Mouse (Mus musculus) heart, postnatal 10 days (tissue): ENCODE data around the gene Prpf8. TPM values are rescaled to one million over a fixed set of nuclear protein-coding genes. Genes with fewer than 3 reads are reported as not detected.
A peak's percentile ranks its signal among the peaks of the same experiment; 100 is the strongest.

Experiments used
- DNase-seq, 2 experiments: peaks; one replicate each; pipeline ENCODE4 v3.0.0; 2021
- intact Hi-C: fragments of 180-260 bp; cut with DNase I; formaldehyde crosslinking; loops from one replicate; pipeline ENCODE4 v1.15.1; 2025
- total RNA-seq, 2 experiments: library from RNA; stranded (reverse); gene quantifications; 2 replicates each; pipeline ENCODE4 v1.2.3; 2021

Gene Prpf8
- total RNA-seq, 2 experiments from 2014 or later = 103 to 109 TPM

DNA sequence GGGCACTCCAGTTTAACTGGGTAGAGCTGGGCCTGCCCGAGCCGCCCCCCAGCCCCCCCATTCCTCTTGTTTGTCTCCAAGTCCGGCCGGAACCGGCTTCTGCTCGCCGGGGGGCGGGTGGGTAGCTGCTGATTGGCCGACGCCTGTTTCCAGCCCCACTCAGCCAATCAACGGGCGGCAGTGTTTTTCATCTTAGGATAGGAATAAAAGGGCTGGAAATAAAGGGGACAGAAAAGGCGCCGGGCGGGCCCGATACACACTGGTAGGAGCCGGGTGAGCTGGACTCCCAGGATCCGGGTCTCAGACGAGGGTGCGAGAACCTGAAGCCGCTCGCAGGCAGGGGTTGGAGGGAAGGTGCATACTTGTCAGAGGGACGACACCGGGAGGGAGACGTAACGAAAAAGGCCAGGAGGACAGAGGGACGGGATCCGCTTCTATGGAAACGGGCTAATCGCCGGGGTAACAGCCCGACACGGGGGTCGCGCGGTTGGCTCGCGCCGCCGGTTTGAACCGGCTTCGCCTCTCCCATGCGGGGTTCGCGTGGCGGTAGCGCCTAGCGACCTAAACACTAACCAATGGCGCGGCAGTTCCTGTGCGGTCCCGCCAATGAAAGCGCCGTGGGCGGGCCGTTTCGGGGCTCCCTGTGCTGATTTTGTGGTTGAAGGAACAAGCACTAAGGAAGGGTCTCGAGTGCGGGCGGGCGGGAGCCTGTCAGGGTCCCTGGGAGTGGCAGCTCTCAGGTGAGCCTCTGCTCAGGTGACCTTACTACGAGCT lies 45.0 kb downstream of the Prpf8 start, which contains the start of gene Slc43a2:
TSS of gene Slc43a2 (plus strand) at position 226 of the 774 bp plus-strand sequence.
- intact Hi-C loops = no loop called here

DNA sequence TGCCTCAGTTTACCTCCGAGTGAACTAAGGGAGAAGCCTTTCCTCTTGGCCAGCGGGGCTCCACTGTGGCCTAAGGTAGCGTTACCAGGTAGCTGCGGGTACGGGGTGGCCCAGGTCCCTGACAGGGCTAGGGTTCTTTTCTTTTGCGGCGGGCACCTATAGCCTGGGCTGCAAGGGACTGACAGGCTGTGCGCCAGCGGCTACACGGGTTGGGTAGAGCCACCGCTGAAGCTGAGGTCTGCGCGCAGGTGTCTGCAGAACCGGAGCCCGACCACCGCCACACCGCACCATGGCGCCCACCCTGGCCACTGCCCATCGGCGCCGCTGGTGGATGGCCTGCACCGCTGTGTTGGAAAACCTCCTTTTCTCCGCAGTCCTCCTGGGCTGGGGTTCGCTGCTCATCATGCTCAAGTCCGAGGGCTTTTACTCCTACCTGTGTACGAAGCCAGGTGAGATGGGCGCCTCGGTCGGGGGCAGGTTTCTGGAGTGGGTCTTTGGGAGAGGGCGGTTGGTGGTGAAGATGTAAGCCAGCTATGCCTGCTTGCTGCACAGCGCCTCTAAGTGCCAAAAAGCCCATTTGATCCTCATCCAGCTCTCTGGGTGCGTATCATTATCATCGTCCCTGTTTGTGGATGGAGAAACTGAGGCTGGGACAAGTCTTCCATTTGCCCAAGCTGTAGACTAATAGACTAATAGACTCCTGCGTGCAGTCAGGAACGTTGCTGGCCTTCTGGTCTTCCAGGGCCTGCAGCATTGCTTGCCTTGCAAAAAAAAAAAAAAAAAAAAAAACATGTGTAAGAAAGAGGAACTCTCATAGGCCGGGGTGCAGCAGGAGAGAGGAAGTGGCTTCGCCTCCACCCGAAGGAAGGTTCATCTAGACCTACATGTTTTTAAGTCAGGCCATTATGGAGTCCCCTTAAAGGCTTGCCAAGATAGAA lies 46.0 kb downstream of the Prpf8 start:
- peak in 1 of 2 experiments; percentile 52 for DNase-seq
- intact Hi-C loops = no loop called here

More for the DNA sequence above, 45.0 kb downstream of the Prpf8 start, which contains the start of gene Slc43a2:
- peak; percentile 95 to 97 for DNase-seq

DNA sequence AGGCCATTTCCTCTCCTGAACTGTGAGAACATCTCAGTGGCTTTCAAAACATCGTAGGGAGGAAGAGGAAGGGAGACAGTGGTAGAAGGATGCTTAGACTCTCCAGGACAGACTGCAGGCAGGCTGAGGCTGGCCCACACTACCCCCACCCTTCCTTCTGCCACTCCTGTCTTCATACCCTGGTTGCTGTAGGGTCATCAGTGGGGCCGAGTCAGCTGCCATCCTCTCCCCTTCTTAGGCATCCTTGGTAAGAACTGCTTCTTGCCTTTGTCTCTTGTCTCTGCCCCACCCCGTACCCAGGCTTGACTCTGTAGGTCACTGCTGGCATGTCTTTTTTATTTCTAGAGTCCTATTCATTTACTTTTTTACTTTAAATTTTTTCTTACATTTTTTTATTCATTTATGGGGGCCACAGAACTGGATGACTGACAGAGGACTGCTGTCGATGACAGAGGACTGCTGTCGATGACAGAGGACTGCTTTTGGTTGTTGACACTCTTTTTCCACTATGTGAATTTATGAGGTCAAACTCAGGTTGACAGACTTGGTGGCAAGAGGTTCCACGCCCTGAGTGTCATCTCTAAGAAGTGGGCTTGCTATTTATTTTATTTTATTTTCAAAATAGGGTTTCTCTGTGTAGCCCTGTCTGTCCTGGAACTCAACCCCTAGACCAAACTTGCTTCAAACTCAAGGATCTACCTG lies 46.8 kb downstream of the Prpf8 start:
- intact Hi-C loops = no loop called here

DNA sequence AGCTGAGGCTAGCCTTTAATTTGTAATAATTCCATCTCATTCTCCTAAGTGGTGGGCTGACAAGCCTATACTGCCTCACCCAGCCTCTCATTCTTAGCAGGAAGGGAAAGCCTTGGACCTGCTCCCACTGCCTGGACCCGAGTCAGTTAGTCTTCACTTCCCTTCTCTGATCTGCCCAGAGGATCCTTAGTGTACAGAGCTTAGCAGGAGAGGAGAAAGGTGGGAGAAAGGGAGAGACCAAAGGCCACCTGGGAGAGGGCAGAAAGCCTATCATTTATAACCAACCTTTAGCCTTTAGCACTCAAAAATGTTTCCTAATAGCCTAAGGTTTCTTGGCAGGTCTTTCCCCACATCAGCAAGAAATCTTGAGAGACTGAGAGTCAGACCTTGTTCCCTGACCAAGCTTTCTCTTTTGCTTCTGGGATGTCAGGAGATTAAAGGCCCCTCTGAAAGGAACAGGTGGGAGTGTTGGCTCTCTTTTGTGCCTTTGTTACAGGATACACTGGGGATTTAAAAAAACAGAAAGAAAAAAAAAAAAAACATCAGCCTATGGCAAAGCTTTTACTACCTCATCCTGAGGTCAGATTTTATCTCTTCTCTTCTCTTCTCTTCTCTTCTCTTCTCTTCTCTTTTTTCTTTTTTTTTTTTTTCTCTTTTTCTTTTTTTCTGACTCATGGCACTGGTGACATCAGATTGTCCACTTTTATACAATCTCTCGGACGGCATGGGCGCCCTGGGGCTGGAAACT lies 47.8 kb downstream of the Prpf8 start:
- DNase-seq = no peak
- intact Hi-C loops = no loop called here

More for the DNA sequence above, 46.8 kb downstream of the Prpf8 start:
- DNase-seq = no peak

DNA sequence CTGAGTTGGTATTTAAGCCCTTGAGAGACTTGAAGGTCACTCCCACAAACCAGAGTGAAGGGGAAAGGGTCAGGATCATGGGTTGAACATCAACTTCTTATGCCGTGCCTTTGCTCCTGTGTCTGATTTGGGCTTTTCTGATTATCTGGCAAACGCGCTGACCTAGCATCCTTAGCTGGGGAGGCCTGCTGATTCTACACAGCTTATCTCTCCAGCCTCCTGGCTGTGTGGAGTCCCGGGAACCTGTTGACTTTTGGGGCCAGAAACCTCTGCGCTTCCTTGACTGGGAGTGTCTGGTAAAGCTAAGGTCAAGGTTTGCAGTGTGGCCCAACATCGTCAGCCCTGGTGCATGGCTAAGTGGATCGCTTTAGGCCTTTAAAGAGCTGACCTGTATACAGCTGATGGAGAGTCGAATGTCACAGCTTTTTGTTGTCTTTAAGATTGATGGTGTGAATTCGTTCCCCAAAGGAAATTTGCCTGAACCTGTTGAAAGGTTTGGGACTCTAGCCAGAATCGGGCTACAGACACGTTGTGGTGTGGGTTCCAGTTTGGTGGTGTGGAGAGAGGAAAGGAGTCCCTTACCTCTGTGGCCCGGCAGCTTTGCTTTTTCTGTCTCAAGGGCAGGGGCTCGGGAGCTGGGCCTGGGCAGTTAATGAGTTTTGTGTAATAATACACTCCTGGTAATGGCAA lies 48.6 kb downstream of the Prpf8 start:
- DNase-seq = no peak
- intact Hi-C loops = no loop called here

DNA sequence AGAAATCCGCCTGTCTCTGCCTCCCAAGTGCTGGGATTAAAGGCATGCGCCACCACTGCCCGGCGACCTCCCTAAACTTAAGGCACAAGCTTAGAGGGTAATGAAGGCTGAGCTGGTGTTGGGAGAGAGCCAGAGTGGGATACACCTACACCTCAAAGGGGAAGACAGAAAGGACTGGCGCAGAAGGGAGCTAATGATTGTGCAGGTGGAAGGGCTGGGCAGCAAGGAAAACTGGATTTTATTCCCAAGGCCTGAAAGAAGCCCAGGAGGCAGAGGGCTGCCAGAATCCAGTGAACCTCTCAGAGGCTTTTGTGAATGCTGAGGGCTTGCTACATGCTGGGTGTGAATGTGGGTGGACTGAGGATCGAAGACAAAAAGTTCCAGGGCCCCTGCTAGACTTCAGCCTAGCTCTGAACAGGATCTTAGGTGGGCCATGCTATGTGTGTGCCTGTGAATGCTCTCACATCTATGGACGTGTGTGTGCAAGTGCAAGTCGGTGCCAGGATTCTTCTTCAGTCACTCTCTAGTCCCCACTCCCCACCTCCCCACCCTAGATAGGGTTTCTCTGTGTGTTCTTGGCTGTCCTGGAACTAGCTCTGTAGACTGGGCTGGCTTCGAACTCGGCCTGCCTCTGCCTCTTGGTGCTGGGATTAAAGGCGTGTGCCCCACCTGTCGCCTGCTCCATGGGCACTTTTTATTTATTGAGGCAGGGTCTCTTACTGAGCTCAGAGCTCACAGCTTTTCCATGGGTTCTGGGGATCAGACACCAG lies 49.8 kb downstream of the Prpf8 start:
- no peak for DNase-seq
- intact Hi-C loops = no loop called here

DNA sequence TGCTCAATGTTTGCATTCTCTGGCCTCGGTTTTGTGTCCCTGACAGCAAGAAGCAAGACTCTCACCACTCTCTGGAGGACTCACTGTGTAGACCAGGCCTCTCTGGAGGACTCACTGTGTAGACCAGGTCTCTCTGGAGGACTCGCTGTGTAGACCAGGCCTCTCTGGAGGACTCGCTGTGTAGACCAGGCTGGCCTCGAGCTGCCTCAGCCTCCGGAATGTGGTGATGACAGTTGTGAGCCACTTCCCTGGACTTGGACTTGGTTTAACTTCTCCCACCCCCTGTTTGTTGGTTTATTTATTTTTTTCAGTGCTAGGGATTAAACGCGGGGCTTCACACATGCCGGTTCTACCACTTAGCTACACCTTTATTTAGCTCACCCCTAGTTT lies 50.4 kb downstream of the Prpf8 start:
- intact Hi-C loops = no loop called here

DNA sequence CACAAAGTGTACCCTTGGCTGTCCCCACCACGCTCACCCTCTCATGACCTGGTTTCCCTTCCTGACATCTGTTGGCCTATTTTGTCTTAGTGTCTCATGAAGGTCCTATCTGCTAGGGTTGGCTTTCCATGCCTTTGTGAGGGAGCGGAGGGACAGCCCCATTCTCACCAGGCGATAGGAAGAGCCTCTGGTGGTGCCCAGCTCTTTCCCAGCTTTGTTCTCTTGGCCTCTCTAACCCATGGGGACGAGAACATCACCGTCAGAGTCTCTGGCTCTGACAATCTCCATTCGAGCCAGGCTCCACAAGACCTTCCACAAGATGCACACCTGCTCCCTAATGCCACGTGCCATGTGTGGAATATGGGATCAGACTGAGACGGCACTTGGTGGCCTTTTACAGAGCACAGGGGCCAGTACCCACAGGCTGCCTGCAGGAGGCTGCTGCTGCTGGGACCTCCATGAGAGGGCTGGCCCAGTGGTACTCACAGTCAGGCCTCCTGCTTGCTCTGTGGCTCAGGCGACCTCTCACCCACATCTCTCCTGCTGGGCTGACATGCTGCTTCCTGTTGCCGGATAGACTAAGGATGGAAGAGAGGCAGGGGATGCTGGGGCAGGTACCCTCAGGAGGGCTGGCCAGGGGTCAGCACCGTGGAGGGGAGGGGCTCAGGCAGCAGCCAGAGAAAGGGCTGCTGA lies 51.0 kb downstream of the Prpf8 start:
- intact Hi-C loops = no loop called here
- peak in 1 of 2 experiments; percentile 57 for DNase-seq

More for the DNA sequence above, 50.4 kb downstream of the Prpf8 start:
- DNase-seq = no peak

DNA sequence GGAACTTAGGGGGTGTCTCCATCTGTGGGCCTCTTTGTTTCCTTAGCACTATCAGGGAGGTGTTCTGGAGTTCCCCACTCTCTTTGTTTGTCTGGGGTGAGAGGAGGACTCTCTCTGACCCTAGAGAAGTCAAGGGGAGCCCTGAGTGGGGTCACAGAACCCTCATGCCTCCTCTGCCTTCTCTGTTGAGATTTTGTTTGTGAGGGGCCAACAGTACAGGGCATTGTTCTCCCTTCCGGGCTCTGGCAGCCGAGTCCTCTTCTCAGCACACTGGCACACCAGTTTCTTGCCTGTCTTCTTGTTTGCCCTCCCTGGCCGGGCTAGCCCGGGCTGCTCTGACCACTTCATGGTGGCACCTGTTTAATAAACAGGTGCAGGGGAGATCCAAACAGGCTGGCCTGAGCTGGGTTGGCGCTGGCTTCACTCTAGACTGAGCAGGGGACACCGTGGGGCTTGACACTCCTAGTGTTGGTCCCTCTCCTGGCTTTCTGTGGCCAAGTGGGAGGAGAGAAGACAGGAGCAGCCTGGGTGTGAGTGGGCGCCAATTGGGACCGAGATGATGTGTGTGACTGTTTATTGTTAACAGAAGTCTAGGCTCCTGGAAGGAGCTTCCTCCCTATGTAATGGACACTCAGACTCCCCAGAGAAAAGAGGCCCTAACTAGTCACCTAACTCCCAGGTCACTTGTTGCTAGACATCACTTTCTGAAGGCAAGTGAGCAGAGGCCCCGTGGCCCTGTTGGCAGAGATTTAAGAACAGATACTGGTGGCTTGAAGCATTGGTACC lies 51.8 kb downstream of the Prpf8 start:
- intact Hi-C loops = no loop called here
- DNase-seq = no peak

DNA sequence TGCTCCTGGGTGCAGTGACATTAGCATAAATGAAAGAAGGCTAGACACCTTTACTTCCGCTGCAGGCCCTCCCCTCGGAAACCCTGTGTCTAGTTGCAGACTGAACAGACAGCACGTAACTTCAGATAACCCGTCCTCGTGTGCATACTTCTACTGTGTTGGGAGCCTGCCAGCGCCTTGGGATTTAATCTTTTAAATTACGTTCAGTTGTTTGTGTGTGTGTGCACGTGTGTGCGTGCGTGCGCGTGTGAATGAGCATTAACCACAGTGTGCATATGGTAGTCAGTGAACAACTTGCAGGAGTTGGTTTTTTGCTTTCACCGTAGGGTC lies 52.3 kb downstream of the Prpf8 start:
- intact Hi-C loops = no loop called here
- no peak for DNase-seq

DNA sequence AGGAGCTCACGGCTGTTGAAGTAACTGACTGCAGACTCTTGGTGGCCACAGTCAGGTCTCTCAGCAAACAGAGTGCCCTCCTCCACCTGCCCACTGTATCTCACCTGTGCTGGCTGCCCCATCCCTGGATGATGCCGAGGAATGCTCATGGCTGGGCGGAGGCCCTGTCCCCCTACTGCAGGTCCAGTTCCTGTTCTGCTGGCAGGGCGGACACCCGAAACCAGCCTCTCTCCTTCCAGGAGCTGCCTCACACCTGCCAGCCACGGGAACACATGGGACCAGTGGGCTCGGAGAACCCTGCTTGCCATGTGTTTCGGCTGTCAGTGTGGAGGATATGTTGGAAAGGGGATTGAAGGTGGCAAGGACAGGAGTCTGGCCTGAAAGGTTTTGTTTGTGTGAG lies 53.6 kb downstream of the Prpf8 start:
- intact Hi-C loops = no loop called here
- DNase-seq = no peak

DNA sequence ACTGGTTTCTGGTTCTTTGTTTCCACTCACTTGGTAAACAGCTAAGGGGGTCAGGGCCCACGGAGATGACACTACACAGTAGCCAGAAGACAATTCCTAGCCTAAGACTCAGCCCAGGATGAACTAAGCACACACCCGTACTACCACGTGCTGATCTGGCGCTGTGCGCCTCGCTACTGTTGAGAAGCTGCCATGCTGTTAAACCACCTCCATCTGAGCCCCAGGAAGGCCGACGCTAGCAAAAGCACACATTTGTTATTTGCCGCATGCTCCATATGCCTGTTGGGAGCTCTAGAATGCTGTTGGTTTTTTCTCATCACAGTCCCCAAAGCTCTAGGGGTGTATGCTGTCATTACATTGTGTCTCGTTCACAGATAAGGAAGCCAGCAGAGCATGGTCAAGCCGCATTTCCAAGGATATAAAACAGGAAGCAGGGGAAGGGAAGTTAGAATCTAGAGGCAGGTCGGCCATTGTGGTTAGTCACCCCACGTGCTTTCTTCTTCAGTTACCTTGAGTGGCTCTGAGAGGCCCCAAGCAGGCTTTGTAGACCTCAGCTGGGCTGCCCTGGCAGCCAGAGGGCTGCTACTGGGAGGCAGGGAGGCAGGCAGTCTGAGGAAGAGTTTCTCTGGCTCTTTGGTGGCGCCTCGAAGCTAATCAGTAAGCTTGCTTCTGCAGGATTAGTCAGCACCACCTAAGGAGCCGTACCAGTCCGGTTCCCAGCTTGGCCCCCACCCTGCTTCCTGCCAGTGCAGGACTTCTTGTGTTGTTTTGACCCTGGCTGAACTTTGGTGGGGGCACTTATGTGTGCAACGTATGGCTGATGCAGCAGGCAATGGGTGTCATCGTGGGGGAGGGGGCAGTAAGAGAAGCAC lies 54.3 kb downstream of the Prpf8 start:
- intact Hi-C loops = no loop called here
- no peak for DNase-seq

DNA sequence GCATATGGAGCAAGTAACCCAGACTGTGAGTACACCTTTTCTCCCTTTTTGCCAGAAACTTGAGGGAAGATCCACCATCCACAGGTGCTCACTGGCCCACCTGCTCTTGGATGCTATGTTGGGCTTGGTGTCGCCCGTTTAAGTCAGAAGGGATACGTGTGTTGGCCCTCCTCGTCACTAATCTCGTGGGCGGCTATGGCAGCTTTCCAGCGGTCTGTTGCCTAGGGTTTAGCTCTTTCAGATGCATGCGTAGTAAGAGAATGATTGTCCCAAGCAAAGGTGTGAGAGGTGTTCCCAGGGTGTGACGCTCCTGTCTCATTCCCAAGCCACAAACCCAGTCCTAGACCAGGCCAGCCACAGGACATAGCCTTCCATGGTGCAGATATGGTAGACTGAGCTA lies 58.1 kb downstream of the Prpf8 start:
- no peak for DNase-seq
- intact Hi-C loops = no loop called here

DNA sequence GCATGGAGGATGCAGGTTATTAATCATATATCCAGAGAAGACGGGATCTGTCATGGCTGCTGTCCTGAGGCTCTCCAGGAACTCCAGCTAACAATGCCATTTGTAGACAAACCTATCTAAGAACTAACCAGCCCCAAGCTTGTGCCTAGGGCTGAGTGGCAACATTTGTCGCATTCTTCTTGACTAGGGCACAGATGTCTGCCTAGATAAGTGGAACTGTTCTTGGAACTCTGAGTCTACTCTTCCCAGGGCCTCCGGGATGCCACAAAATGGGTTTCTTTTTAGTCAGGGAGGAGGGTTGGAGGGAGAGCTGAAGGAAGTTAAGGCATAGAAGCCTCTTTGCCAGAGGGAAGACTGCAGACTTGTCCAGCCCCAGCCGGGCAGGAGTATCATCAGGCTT lies 59.4 kb downstream of the Prpf8 start:
- DNase-seq = no peak
- intact Hi-C loops = no loop called here

DNA sequence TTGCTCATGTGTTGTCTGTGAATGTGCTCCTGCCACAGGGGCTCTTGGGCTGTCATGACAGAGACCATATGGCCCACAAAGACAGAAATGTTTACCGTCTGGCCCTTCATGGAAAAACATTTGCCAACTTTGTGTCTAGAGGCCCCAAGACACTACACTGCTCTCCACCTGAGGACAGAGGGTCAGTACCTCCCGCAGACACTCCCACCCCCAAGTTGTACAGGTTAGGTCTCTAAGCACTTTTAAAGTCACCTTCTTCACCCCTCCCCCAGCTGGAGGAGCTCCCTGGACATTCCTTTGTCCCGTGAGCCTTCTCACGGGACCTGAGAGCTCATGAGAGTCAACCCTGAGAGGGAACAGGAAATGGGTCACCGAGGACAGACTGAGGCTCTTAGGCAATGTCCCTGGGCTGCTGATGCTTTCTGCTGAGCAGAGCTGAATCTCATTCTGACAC lies 63.1 kb downstream of the Prpf8 start:
- no peak for DNase-seq

DNA sequence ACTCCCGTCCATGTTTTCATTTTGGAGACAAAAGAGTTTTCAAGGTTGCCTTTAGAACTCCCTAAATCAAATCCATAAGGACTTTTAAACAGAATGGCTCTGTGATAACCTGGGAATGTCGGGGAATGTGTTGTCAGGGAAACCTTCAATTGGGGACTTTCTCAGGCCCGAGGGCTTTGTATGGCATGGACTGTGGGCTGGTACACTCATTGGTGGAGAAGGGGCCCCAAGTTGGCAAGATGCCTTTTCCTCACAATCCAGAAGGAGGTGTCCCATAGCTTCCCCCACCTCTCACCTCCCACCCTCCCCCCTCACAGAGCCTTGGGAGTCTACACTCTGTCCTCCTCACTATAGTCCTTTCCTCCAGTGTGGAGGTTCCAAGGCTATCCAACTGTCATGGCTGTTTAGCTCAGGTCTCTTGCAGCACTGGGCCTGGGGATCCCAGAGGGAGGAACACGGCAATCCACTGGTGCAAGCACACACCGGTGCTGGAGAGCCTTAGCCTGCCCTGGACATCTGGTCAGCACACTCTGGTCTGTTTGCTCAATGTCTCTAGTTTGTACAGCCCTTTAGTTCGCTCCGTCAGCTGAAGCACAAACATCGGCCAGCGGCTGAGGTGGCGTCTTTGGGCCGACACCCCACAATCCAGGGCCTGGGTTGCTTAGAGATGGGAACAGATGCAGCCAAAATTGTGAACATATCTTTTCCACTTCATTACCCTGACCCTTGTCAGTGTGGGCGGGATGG lies 63.8 kb downstream of the Prpf8 start:
- intact Hi-C loops = no loop called here
- no peak for DNase-seq

More for the DNA sequence above, 63.1 kb downstream of the Prpf8 start:
- intact Hi-C loops = no loop called here
